Comparison of ENCODE assay signal across 8 mouse cellular contexts in genomic region chr2:92987901-92988631, GRCm38 (mm10). TPM values are rescaled to one million over a fixed set of nuclear protein-coding genes. Genes with fewer than 3 reads are reported as not detected.
DNase-seq lines count a peak whose midpoint lies in the region; ATAC-seq lines count a peak whose summit lies in the region.

No protein-coding gene starts in this region.

- peak overlapping the region; percentile 27 for H3K4me2 ChIP-seq in hindbrain, embryonic 12.5 days (replicated peaks)

- no peak overlapping the region for H3K4me3 ChIP-seq in hindbrain, embryonic 12.5 days

- H3K27ac ChIP-seq in hindbrain, embryonic 12.5 days: peak overlapping the region; percentile 66

- DNase-seq in ZHBTc4 (ENCODE audit: low read depth, low spot score): peak; percentile 85
- peak; percentile 58 for DNase-seq in cerebellum, adult 9-11 months
- peak; percentile 22 to 55 for DNase-seq in frontal cortex, postnatal 36 days (ENCODE audit: low spot score in 2 of 2)
- DNase-seq in layer of hippocampus, postnatal 25 days (ENCODE audit: extremely low spot score in 1 of 2, low spot score in 1 of 2): peak; percentile 37 to 57
- DNase-seq in lung, postnatal 36 days: peak; percentile 95
- peak; percentile 41 for DNase-seq in right cerebral cortex, postnatal 25 days
- DNase-seq in T-cell, adult 2 months (ENCODE audit: low spot score): no peak

- peak; percentile 73 for ATAC-seq in hindbrain, embryonic 12.5 days (ENCODE audit: low FRiP score)

- peaks cover 15% of the 10 kb centered on the region for H3K4me1 ChIP-seq in hindbrain, embryonic 12.5 days

- 18% methylated on average over 19 of the region's 19 CpGs for WGBS in hindbrain, embryonic 12.5 days

- H3K27me3 ChIP-seq in hindbrain, embryonic 12.5 days: no peaks in the 10 kb centered on the region

- peaks cover 22% of the 10 kb centered on the region for H3K36me3 ChIP-seq in hindbrain, embryonic 12.5 days

- peak overlapping the region; percentile 13; the same call in 1 of the 2 replicates for H3K9ac ChIP-seq in hindbrain, embryonic 12.5 days

- no peaks in the 10 kb centered on the region for H3K9me3 ChIP-seq in hindbrain, embryonic 12.5 days (replicated peaks)

RNA-seq across cellular contexts. Expression of gene Prdm11, which starts 57.9 kb away (rescaled TPM):
- polyA plus RNA-seq in hindbrain, embryonic 12.5 days (2016; fragmentation: Nextera tagmentation; extraction: Ambion mirVana): 2.9 and 3.6 TPM in 2 replicates
- 10 to 100 TPM; 24.1 to 25.8 TPM for total RNA-seq in layer of hippocampus, postnatal 25 days (2021)
